Mouse (Mus musculus) forebrain, embryonic 14.5 days (tissue): ENCODE results near the gene Cxcl17. TPM values are rescaled to one million over a fixed set of nuclear protein-coding genes. Genes with fewer than 3 reads are reported as not detected.

Source experiments
- ATAC-seq: fragments of 200-750 bp; cut with Nextera tagmentation; 2 replicates; pipeline ENCODE4 v1.8.0; 2017; ENCODE audit warnings: mild to moderate bottlenecking, moderate library complexity
- DNase-seq: peaks from one replicate; pipeline ENCODE4 v3.0.0-alpha.2; 2015; ENCODE audit warnings: low spot score
- H3K27ac ChIP-seq: fragments of 300-500 bp; sonication (generic); 2 replicates; pipeline ENCODE4 v1.5.1; 2014; ENCODE audit warnings: low read depth, mild to moderate bottlenecking, control low read depth, low read length, moderate library complexity
- H3K27me3 ChIP-seq: fragments of 300-500 bp; sonication (generic); replicated peaks from 2 replicates; pipeline ENCODE4 v1.6.1; 2014; ENCODE audit warnings: low read length, control low read depth, mixed read lengths; ENCODE audit not compliant: control insufficient read depth, insufficient read depth
- H3K36me3 ChIP-seq: fragments of 300-500 bp; sonication (generic); 2 replicates; pipeline ENCODE4 v1.6.1; 2014; ENCODE audit warnings: low read length, control low read depth; ENCODE audit not compliant: control insufficient read depth, insufficient read depth
- H3K4me1 ChIP-seq: fragments of 300-500 bp; sonication (generic); 2 replicates; pipeline ENCODE4 v1.6.1; 2014; ENCODE audit warnings: antibody characterized with exemption, low read length, control low read depth; ENCODE audit not compliant: control insufficient read depth, insufficient read depth
- H3K4me2 ChIP-seq: fragments of 300-500 bp; sonication (generic); 2 replicates; pipeline ENCODE4 v1.6.1; 2014; ENCODE audit warnings: mild to moderate bottlenecking, control low read depth, low read length
- H3K4me3 ChIP-seq: fragments of 300-500 bp; sonication (generic); 2 replicates; pipeline ENCODE4 v1.5.1; 2014; ENCODE audit warnings: low read depth, low read length, control low read depth
- H3K9ac ChIP-seq: fragments of 300-500 bp; sonication (generic); 2 replicates; pipeline ENCODE4 v1.6.1; 2014; ENCODE audit warnings: mild to moderate bottlenecking, low read length, control low read depth, moderate library complexity
- H3K9me3 ChIP-seq: fragments of 300-500 bp; sonication (generic); replicated peaks from 2 replicates; pipeline ENCODE4 v1.6.1; 2016; ENCODE audit warnings: low read length, control low read depth, mixed read lengths; ENCODE audit not compliant: control insufficient read depth
- WGBS: fragments of 180-500 bp; shearing (Covaris S2); extraction: QIAGEN DNeasy Blood & Tissue Kit; methylation state at CpG from one replicate; pipeline ENCODE4 v1.1.7; 2014; 5-methylcytosine and 5-hydroxymethylcytosine counted together
- polyA plus RNA-seq: library from polyadenylated mRNA; unstranded; fragments of >200 nt; fragmentation: Nextera tagmentation; extraction: Ambion mirVana; gene quantifications from 2 replicates; pipeline ENCODE4 v1.2.1, GENCODE M21; 2014

The Cxcl17 gene
- polyA plus RNA-seq, 1 experiment from 2014 or later = not detected

GRCm38 (mm10) chr7:25381284-25381680, 31.4 kb downstream of the Cxcl17 start:
- 29% methylated on average over 3 of the region's 3 CpGs for WGBS
- Histone ChIP-seq H3K36me3 (peaks cover 57% of the 10 kb centered on the region), H3K9me3 (no peaks in the 10 kb centered on the region), H3K4me2 (no peak overlapping the region), H3K4me1 (no peaks in the 10 kb centered on the region; the same call in 1 of the 2 replicates), H3K27ac (no peak overlapping the region), H3K27me3 (0 out of 2 replicates have a peak, but pooled peaks cover 4% of the 10 kb centered on the region), H3K4me3 (no peak overlapping the region), H3K9ac (no peak overlapping the region)
- DNase-seq (no peak), ATAC-seq (no peak)

DNA sequence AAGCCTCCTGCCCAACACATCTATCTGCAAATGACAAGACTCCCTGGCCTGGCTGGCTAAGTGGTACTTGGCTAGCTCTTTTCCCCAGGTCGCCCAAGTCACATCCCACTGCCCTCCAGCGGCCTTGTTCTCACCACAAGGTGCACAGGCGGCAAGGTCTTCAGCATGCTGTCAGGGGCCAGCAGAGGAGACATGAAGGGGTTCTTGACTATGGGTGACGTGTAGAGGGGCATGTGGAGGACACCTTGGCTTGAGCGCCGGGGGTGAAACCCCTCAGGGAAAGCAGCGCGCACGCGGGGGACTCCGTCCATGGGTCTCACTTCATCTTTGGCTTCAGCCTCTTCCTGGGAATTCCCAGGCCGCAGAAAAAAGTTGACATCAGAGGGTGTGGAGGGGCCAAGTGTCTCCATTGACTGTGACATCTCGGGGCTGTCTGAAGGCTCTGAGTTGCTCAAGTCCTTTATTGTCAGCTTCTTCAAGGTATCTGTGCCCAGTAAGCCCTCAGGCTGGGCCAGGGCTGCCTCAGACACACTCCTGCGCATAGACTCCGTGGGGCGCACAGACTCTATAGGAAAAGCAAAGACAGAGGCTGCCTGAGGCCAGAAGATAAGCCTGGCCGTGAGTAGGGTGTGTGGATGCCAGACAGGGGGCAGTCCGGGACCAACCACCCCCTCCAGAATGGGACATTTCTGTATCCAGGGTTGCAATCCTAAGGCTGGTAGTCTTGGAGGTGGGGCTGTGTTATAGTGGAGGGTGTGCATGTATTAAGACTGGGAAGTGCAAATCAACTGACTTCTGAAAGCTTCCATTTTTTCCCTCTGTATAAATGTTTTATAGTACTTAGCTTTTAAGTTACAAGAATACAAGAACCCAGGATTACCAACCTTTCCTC, 32.0 kb downstream of the Cxcl17 start:
- Histone ChIP-seq H3K4me3 (no peak overlapping the region), H3K4me1 (no peaks in the 10 kb centered on the region; the same call in 1 of the 2 replicates), H3K27me3 (0 out of 2 replicates have a peak, but pooled peaks cover 4% of the 10 kb centered on the region), H3K36me3 (peaks cover 52% of the 10 kb centered on the region), H3K9ac (no peak overlapping the region), H3K9me3 (no peaks in the 10 kb centered on the region), H3K27ac (no peak overlapping the region), H3K4me2 (peak overlapping the region; percentile 60)
- ATAC-seq (no peak), DNase-seq (no peak)
- 58% methylated on average over 18 of the region's 18 CpGs for WGBS

GRCm38 (mm10) chr7:25379551-25380351, 32.9 kb downstream of the Cxcl17 start:
- Histone ChIP-seq H3K4me3 (peak overlapping the region; percentile 28), H3K9me3 (no peaks in the 10 kb centered on the region), H3K27ac (no peak overlapping the region), H3K4me1 (no peaks in the 10 kb centered on the region; the same call in 1 of the 2 replicates), H3K36me3 (peaks cover 43% of the 10 kb centered on the region), H3K27me3 (0 out of 2 replicates have a peak, but pooled peaks cover 4% of the 10 kb centered on the region), H3K9ac (peak overlapping the region; percentile 55), H3K4me2 (peak overlapping the region; percentile 60)
- DNase-seq (peak; percentile 90), ATAC-seq (peak; percentile 55)
- 1% methylated on average over 41 of the region's 42 CpGs for whole genome bisulfite sequencing

DNA sequence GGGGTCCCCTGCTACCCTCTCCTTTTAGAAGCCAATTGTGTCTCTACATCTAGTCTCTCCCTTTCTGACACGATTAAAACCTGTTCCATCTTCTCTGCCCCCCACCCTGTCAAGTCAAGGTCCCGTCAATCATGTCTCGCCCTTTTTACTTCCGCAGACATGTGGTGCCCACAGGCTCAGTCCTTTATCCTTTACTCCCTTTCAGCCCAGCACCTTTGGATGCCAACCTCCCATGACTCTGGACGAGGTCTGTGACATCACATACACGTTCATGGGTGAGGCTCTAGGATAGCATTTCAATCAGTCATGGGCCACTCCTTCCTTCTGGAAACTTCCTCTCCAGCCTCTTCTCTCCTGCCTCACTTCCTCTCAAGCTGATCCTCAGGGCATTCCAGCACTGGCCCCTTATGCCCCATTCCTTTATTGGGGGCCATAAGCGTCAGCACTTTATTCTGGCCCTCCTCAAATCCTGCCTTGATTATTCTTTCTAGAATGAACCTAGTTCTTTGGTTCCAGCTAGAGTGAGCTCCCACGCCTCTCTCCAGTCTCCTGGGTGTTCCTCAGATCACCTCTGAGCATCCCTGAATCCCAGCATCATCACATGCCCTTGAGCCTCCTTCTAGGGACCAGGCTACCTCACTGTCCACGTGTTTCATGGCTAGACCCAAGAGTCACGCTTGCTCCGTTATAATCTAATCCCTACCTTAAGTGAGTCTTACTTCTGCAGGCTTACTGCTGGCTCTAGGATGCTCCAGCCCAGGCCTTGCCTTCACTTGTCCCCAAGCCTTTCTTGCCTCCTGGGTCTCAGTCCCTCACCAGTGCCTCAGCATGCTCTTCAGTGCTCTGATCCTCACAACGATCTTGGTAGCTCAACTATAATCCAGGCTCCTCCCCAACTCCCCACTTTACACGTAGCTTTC, 34.2 kb downstream of the Cxcl17 start:
- Histone ChIP-seq H3K4me3 (no peak overlapping the region), H3K36me3 (peaks cover 31% of the 10 kb centered on the region), H3K4me2 (no peak overlapping the region), H3K9me3 (no peaks in the 10 kb centered on the region), H3K27me3 (0 out of 2 replicates have a peak, but pooled peaks cover 4% of the 10 kb centered on the region), H3K9ac (no peak overlapping the region), H3K4me1 (no peaks in the 10 kb centered on the region; the same call in 1 of the 2 replicates), H3K27ac (no peak overlapping the region)
- 85% methylated on average over 13 of the region's 13 CpGs for WGBS
- no peak for ATAC-seq
- no peak for DNase-seq

DNA sequence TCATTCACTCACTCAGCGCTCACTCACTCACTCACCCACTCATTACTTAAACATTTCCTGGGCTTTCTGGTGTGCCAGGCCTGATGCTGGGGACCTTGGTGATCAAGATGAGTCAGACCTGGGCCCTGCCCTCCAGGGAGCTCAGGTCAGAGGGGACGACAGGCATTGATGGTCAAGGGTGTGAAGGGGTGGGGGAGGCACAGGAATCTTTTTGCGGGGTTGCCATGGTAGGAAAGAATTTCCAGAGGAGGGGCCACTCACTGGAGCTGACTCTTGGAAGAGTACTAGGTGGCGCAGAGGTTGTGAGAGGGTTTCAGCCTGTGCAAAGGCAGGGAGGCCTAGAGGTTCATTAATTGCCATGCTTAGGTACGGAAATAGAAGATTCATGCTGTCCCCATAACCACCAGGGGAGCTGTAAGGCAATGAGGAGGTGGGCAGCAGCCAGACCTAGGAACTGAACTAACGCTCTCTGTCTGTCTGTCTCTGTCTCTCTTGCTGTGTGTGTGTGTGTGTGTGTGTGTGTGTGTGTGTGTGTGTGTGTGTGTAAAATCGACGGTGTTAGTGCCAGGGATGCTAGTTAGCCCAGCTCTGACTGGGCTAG, 35.5 kb downstream of the Cxcl17 start:
- Histone ChIP-seq H3K27me3 (0 out of 2 replicates have a peak, but pooled peaks cover 4% of the 10 kb centered on the region), H3K4me2 (peak overlapping the region; percentile 42), H3K27ac (no peak overlapping the region), H3K36me3 (peaks cover 20% of the 10 kb centered on the region), H3K4me3 (peak overlapping the region; percentile 23), H3K4me1 (no peaks in the 10 kb centered on the region; the same call in 1 of the 2 replicates), H3K9me3 (no peaks in the 10 kb centered on the region), H3K9ac (no peak overlapping the region)
- DNase-seq (peak; percentile 28), ATAC-seq (no peak)
- WGBS = 49% methylated on average over 8 of the region's 8 CpGs

DNA sequence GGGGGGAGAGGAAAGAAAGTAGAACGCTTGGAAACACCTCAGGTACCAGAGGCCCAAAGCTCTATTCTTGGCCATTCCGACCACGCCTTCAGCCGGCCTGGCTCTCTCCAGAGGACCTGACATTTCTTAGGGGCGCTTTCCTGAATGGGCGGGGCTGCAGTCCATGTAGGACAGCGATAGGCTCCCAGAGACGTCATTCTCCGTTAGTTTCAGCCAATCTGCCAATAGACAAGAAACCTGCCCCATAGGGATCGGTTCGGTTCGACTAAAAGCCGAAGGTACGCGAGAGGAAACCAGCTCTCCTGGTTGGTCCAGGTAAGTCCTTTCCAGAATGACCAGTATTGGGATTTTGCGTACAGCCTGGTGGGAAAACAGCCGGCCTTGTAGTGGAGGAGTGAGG, 36.1 kb downstream of the Cxcl17 start:
- peaks cover 13% of the 10 kb centered on the region; the same call in 1 of the 2 replicates for H3K36me3 ChIP-seq
- H3K27ac ChIP-seq = no peak overlapping the region
- WGBS = 5% methylated on average over 17 of the region's 17 CpGs
- peak overlapping the region; percentile 23 for H3K4me3 ChIP-seq
- no peaks in the 10 kb centered on the region; the same call in 1 of the 2 replicates for H3K4me1 ChIP-seq
- no peak overlapping the region for H3K9ac ChIP-seq
- peak; percentile 73 for DNase-seq
- H3K27me3 ChIP-seq = 0 out of 2 replicates have a peak, but pooled peaks cover 4% of the 10 kb centered on the region
- H3K4me2 ChIP-seq = peak overlapping the region; percentile 42
- ATAC-seq = peak; percentile 61
- H3K9me3 ChIP-seq = no peaks in the 10 kb centered on the region

GRCm38 (mm10) chr7:25372441-25372840, 40.2 kb downstream of the Cxcl17 start:
- Histone ChIP-seq H3K36me3 (no peaks in the 10 kb centered on the region), H3K27ac (no peak overlapping the region), H3K27me3 (peaks cover 19% of the 10 kb centered on the region), H3K4me2 (no peak overlapping the region), H3K9ac (no peak overlapping the region), H3K4me1 (no peaks in the 10 kb centered on the region), H3K4me3 (no peak overlapping the region), H3K9me3 (no peaks in the 10 kb centered on the region)
- WGBS = 91% methylated on average over 5 of the region's 5 CpGs
- no peak for ATAC-seq
- DNase-seq = no peak
